Mouse (Mus musculus): ENCODE measurements around the gene Tlcd2. TPM values are rescaled to one million over a fixed set of nuclear protein-coding genes. Genes with fewer than 3 reads are reported as not detected.

Gene Tlcd2
- total RNA-seq, 2 experiments from 2014 or later, result 12.1 to 23.2 TPM

DNA sequence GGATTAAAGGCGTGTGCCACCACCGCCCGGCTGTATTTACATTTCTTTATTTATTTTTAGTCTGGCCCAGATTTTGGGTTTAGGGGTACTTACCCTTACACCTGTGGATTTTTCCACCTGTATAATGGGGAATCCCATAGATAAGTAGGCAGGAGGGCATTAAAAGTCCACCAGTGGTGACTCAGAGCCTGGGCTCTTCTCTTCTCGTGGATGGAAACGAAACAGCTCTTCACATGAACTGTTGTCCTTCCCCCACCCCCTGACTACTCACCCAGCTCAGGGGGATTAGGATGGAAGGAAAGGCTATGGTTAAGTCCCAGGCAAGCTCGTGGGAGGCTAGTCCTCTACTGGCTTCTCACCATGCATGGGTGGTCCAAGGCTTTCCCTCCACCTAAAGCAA, 2.9 kb downstream of the Tlcd2 start:
- no peak for ATAC-seq (replicated peaks; ENCODE audit: poor library complexity, severe bottlenecking)

DNA sequence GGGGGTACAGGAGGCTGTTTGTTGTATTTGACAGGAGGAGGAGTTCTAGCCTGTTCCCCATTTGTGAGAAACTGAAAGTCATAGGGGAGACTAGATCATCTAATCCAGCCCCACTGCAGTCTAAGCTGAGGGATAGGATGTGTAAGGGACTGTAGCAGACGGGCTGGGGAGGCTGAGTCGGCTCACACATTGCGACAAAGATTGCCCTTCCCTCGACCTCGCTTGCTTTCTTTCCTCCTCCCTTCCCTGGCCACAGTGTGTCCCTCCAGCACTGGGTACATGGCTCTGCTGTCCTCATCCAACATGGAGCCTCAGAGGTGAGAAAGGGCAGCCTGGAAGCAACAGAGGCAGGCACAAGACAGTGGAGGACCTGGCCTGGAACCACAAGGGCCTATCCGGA, 3.5 kb downstream of the Tlcd2 start:
- no peak for ATAC-seq (replicated peaks; ENCODE audit: poor library complexity, severe bottlenecking)

DNA sequence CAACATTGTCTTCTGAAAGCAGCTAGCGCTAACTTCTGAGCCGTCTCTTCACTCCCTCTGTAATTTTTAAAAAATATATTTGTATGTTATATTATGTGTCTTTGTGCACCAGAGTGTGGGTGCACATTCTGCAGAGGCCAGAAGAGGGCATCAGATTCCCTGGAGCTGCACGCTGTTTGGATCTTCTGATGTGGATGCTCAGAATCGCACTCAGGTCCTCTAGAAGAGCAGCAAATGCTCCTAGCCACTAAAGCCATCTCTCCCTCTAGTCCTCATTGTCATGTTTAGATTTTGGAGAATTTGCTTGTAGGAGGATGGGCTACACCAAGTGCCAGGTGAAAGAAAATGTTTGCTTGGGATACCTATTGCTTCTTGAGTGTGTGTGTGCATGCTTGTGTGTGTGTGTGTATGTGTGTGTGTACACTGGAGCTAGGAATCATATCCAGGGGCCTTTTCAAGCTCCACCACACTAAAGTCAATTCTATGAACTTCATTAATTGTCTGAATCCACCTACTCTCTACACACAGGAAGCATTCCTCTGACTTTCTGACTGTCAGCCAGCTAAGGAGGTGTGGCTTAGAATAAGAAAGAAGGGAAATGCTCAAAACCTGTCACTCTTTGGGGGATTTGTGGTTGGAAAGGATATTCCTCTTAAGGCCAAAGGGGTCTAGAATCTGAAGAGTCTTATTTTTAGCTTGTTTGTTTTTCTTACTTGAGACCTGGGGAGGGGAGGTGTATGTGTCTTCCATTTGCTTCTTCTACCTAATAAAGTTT, 5.4 kb downstream of the Tlcd2 start:
- no peak for ATAC-seq (replicated peaks; ENCODE audit: poor library complexity, severe bottlenecking)

DNA sequence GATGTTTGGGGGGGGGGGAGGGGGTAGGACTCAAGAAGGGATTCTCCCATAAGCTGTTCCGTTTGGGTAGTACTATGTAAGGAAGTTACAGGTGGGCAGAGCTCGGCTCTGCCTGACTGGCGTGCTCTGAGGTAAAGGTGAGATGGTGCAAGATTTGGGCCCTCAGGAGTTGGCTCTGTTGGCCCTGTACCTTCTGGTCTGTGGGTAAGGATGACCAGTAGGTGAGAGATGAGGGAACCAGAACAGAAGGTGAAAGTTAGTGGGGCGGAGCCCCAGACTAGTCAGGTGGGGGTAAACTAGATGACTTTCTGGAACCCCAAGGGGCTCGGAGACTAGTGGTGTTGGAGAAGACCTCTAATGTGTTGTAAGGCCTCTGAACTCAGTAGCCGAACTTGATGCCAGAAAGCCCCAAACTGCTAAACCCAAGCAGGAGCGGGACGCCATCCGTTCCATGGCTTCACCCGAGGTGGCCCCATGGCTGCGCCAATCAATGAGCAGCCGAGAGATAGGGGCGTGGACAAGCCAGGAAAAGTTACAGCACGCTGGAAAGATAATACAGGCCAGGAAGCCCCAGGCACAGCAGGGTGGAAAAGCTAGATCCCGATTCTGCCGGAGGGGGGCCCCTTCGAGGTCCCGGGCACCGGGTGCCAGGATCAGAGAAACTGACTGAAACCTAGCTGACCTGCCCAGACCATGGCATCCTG, 6.1 kb downstream of the Tlcd2 start:
- ATAC-seq (replicated peaks; ENCODE audit: poor library complexity, severe bottlenecking), result peak; percentile 69

DNA sequence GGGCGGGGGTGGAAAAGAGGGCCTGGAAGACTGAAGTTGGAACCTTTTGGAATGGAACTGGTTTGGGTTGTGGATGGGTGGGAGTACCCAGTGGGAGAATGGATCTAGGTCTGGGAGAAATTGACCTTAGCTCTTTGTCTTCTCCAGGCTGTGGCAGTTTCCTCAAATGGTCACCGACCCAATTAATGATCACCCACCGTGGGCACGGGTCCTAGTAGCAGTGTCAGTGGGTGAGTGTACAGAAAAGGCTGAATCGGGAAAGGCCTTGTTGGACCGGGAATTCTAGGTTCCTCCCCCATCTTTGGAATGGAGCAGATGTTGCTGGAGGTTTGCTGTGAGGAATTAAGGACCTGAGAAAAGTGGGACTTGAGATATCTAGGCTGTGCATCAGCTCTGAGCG, 6.9 kb downstream of the Tlcd2 start:
- no peak for ATAC-seq (replicated peaks; ENCODE audit: poor library complexity, severe bottlenecking)

DNA sequence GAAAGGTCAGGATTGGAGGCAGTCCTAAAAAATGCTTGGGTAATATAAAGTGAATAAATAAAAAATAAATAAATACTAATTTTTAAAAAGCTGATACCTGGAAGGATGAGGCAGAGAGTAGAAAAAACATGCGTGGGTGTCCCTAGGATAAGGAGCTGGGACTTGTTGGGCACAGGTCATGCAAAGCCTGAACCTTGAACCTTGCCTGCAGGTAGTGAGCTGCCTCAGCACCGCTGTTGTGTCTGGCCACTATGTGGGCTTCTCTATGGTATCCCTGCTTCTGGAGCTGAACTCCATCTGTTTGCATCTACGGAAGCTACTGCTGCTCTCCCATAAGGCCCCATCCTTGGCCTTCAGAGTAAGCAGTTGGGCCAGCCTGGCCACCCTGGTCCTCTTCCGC, 7.7 kb downstream of the Tlcd2 start:
- no peak for ATAC-seq (replicated peaks; ENCODE audit: poor library complexity, severe bottlenecking)

DNA sequence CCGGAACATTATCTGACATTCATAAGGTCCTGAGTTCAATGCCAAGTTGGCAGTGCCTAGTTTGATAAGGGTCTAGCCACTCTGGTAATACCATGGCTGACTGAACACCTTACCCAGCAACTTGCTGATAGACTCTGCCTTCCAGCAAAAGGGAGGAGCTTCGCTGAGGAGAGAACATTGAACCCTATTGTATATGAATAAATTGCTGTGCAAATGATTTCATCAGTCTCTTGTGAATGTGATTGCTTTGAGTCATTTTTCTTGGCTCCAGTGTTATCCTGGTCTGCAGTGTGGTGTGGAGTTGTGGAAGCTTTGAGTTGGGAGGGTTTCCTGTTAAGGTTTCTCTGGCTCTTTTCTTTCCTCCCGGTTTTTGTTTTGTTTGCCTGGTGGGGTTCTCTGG, 9.2 kb downstream of the Tlcd2 start:
- ATAC-seq (replicated peaks; ENCODE audit: poor library complexity, severe bottlenecking), result no peak

DNA sequence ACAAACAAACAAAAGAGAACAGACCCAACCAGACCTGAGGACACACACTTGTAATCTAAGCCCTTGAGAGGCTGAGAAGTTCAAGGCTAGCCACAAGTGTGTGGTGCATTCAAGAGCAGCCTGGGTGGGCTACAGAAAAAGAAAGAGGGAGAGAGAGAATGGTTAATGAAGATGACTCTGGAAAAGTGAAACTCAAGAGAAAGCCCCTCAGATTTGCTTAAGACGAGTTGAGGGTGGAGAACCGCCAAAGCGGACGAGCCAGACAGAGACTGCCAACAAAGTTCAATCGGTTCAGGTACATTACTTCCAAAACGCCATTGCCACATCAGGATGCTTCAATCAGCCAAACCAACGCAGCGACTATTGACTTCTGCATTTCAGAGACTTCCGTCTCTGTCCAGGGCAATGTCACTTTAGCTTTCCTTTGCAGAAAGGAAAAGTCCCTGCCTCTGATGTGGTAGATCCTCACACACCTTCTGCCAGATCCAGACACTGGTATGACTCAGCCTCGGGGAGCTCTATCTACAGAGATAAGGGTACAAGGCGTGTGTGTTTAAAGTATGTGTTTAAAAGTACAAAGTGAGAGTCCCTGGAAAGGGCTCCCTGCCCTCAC, 11.1 kb downstream of the Tlcd2 start:
- peak; percentile 65 for ATAC-seq (replicated peaks; ENCODE audit: poor library complexity, severe bottlenecking)

DNA sequence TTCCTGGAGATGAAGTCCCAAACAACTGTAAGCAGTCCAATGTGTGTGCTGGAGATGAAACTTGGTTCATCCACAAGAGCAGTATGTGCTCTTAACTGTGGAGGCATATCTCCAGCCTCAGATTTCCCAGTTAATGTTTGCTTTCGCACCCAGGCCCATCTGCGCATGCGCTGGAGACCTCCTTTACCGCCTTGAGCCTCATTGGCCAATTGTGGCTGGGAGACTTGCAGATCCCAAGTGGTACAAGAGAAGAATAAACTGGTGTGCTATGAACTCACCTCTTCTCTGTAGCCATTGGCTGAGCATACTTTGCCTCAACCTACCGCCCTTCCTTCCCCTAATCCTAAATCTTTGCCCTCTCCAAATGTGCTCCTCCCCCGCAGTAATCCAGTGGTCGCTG, 11.9 kb downstream of the Tlcd2 start:
- ATAC-seq (replicated peaks; ENCODE audit: poor library complexity, severe bottlenecking), result no peak

DNA sequence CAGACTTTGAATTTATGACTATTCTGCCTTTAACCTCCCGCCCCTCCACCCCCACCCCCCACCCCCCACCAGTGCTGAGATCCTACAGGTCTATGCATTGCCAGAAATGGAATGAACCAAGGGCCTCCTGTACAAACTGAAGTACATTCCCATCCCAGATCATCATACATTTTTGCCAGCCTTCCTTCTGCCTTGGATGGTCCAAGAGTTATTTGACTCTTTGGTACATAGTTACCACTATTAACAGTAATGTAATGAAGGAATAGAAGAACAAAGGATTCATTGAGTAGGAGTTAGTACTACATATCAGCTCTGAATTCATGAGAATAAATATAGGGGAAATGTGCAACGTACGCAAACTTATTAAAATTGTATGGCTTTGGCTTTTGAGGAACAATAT, 24.7 kb downstream of the Tlcd2 start:
- no peak for ATAC-seq (replicated peaks; ENCODE audit: poor library complexity, severe bottlenecking)

DNA sequence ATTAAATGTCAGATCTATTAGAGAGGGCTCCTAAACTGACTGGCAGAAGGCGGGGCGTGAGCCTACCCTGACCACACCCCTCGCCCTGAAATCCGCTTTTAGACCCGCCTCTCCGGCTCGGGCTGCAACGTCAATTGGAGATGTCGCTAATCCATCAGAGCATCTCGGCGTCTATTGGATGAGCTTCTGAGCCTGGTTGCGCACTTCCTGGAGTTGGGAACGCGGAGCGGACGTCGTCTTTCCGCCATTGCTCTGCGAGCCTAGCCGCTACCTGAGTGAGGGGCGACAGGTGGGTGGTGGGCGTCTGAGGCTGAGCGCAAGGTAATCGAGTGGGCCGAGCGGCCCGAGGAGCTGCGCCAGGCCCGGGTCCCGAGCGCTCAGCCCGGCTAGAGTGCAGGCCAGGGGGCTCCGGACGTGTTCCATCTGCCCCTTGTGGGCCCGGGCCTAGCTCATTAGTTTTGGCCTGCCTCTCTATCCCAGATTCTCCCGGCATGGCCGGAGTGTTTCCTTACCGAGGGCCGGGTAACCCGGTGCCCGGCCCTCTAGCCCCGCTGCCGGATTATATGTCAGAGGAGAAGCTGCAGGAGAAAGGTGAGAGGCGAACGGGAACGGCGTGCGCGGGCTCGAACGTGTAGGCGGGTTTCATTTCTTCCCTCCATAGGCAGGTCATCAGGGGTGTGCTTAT, 25.2 kb downstream of the Tlcd2 start, which contains the start of gene Prpf8:
Gene Prpf8, plus strand, starts transcription at position 216 of the 685 bp plus-strand sequence.
- peak; percentile 100 for ATAC-seq (replicated peaks; ENCODE audit: poor library complexity, severe bottlenecking)

DNA sequence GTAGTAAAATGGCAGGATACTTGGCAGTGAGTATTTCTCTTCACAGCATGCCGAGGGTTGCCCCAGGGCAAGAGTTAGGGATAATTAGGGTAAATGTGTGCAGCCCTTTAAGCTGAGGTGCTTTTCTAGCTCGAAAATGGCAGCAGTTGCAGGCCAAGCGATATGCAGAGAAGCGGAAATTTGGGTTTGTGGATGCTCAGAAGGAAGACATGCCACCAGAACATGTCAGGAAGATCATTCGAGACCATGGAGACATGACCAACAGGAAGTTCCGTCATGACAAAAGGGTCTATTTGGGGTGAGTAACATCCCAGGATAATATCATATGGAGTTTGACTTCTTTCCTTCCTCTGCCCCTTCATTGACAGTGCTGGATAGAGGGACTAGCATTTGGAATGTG, 26.0 kb downstream of the Tlcd2 start:
- no peak for ATAC-seq (replicated peaks; ENCODE audit: poor library complexity, severe bottlenecking)

DNA sequence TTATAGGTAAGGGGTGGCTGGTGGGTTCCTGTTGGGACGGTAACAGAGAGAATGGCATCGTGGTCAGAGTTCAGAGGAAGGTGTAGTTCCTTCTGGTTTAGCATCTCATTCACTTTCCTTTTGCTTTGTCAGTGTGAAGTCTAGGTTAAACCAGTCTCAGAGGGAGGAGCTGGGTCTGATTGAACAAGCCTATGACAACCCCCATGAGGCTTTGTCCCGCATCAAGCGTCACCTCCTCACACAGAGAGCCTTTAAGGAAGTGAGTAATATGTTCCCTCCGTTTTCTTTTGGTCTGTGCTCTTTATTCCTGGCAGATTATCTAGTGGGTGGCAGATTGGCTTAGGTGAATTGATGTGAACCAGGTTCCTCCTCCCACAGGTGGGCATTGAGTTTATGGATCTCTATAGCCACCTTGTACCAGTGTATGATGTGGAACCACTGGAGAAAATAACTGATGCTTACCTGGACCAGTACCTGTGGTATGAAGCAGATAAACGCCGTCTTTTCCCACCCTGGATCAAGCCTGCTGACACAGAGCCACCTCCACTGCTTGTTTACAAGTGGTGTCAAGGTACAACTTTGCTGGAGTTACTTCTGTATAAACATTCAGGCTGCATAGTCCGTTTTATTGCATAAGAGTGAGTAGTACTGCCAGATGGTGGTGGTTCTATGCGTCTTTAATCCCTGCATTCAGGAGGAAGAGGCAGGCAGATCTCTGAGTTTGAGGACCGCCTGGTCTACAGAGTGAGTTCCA, 33.0 kb downstream of the Tlcd2 start:
- no peak for ATAC-seq (replicated peaks; ENCODE audit: poor library complexity, severe bottlenecking)

DNA sequence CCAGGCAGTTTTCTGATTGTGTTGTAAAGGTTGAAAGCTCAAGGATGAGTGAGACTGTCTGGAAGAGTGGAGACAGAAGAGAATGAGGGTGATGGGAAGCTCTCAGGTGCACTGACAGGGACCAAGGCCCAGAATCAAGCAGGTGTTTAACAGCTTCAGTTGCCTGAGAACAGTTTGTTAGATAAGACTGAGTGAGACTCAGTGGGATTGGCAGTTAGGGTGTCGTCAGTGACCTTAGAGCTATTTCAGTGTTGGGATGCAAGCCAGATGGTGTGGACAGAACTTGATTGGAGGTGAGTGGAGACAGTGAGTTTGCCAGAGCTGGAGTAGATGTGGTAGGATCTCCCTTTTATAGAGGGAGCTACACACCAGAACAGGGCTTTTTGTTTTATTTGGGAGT, 36.6 kb downstream of the Tlcd2 start:
- no peak for ATAC-seq (replicated peaks; ENCODE audit: poor library complexity, severe bottlenecking)

DNA sequence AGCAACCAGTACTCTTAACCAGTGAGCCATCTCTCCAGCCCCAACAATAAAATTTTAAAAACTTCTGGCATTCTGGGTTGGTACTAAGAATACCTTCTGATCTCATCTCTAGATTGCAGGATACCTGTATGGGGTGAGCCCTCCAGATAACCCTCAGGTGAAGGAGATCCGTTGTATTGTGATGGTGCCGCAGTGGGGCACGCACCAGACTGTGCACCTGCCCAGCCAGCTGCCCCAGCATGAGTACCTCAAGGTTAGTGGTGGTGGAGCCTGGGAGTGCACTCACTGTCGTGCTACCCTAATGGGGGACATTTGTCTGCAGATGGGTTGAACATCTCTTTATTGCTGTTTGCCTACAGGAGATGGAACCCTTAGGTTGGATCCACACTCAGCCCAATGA, 46.6 kb downstream of the Tlcd2 start:
- ATAC-seq (replicated peaks; ENCODE audit: poor library complexity, severe bottlenecking), result no peak

DNA sequence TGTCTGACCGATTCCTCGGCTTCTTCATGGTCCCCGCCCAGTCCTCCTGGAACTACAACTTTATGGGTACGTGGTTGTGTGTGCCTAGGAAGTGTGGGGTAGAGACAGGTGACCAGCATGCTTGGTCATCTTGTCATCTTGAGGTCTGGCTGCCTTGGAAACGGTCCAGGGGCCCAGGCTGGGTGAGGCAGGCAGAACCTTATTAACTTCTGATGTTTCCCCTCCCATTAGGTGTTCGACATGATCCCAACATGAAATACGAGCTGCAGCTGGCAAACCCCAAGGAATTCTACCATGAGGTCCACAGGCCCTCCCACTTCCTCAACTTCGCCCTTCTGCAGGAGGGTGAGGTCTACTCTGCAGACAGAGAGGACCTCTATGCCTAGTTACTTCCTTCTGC, 47.4 kb downstream of the Tlcd2 start:
- ATAC-seq (replicated peaks; ENCODE audit: poor library complexity, severe bottlenecking), result no peak

DNA sequence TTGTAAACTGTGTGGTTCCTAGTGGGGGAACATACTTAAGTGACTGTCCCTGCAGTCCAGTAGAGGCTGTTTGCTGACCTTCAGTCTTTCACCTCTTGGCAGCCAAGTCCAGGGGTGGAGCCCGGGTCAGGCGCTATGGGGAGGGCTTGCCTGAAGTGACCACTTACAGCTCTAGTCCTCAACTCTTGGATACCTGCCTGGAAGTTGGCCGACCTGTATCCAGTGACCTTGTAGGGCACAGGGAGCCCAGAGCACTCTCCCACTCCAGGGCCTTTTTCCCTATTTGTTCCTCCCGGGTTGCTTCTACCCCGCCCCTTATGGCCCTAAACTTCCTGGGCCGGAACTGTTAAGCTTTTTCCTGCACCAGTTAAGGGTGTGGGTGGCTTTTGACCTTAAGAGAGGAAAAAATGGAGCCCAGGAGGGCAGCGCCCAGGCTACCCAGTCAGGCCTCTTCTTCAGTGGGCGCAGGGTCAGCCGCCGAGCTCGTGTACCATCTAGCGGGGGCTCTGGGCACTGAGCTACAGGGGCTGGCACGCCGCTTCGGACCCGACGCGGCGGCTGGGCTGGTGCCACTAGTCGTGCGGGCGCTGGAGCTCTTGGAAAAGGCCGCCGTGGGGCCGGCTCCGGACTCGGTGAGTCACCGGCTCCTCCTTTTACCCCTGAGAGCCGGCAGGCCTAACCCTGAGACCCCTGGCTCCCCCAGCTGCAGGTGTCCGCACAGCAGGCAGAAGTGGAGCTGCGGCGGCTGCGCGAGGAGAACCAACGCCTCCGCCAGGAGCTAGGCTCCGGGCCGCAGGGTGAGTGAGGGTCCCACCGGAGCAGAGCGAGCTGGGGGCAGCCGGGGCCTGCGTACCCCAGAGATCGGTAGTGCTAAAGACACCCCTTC, 48.5 kb downstream of the Tlcd2 start, which contains the start of gene Rilp:
Gene Rilp, plus strand, starts transcription at position 354 of the 886 bp plus-strand sequence.
- peak; percentile 50 for ATAC-seq (replicated peaks; ENCODE audit: poor library complexity, severe bottlenecking)

DNA sequence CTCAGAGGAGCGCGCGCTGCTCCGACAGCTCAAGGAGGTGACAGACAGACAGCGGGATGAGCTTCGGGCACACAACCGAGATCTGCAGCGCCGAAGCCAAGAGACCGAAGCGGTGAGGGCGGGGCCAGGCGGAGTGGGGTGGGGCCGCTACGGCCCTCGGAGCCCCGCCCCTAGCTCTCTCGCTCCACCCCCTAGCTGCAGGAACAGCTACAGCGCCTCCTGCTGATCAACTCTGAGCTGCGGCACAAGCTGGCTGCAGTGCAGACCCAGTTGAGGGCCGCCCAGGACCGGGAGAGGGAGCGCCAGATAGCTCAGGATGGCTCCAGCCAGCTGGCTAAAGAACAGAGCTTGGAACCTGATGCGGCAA, 49.1 kb downstream of the Tlcd2 start:
- ATAC-seq (replicated peaks; ENCODE audit: poor library complexity, severe bottlenecking), result peak; percentile 81

DNA sequence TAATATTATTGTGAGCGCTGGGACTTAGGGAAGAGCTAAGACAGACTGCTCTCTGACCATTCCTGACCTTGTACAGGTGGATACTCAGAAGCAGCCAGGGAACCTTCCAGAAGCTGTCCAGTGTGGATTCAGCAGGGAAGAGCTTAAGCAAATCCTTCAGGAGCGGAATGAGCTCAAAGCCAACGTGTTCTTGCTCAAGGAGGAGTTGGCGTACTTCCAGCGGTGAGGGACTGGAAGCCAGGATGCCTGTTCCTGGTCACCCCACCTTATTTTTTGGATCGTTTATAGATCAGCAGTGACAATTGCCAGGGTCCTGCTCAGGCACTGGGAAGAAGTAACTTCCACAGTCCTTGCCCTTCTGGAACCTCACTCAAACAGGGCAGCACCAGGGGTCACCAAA, 49.7 kb downstream of the Tlcd2 start:
- ATAC-seq (replicated peaks; ENCODE audit: poor library complexity, severe bottlenecking), result no peak
